Mouse (Mus musculus) heart, postnatal 0 days (tissue): ENCODE data around the gene Timm17a. TPM values are rescaled to one million over a fixed set of nuclear protein-coding genes. Genes with fewer than 3 reads are reported as not detected.

Experiments used
- ATAC-seq: fragments of 200-750 bp; cut with Nextera tagmentation; 2 replicates; pipeline ENCODE4 v1.8.0; 2017; ENCODE audit warnings: low read depth, moderate number of reproducible peaks, moderate library complexity; ENCODE audit not compliant: insufficient read depth
- DNase-seq: peaks from one replicate; pipeline ENCODE4 v3.0.0-alpha.2; 2016; ENCODE audit warnings: low spot score
- H3K27ac ChIP-seq: fragments of 300-500 bp; sonication (generic); 2 replicates; pipeline ENCODE4 v1.5.1; 2014; ENCODE audit warnings: low read depth, mild to moderate bottlenecking
- H3K27me3 ChIP-seq: fragments of 300-500 bp; sonication (generic); 2 replicates; pipeline ENCODE4 v1.6.1; 2014; ENCODE audit warnings: low read length, mixed read lengths; ENCODE audit not compliant: control insufficient read depth, insufficient read depth
- H3K36me3 ChIP-seq: fragments of 300-500 bp; sonication (generic); replicated peaks from 2 replicates; pipeline ENCODE4 v1.6.1; 2014; ENCODE audit warnings: low read length, mixed read lengths; ENCODE audit not compliant: control insufficient read depth, insufficient read depth
- H3K4me1 ChIP-seq: fragments of 300-500 bp; sonication (generic); 2 replicates; pipeline ENCODE4 v1.6.1; 2014; ENCODE audit warnings: antibody characterized with exemption; ENCODE audit not compliant: control insufficient read depth, insufficient read depth
- H3K4me2 ChIP-seq: fragments of 300-500 bp; sonication (generic); 2 replicates; pipeline ENCODE4 v1.6.1; 2014; ENCODE audit warnings: low read depth, mild to moderate bottlenecking, low read length, moderate library complexity
- H3K4me3 ChIP-seq: fragments of 300-500 bp; sonication (generic); 2 replicates; pipeline ENCODE4 v1.5.1; 2014; ENCODE audit warnings: low read depth, low read length
- H3K9ac ChIP-seq: fragments of 300-500 bp; sonication (generic); replicated peaks from 2 replicates; pipeline ENCODE4 v1.6.1; 2014; ENCODE audit warnings: low read depth, low read length, mixed read lengths
- H3K9me3 ChIP-seq: fragments of 300-500 bp; sonication (generic); replicated peaks from 2 replicates; pipeline ENCODE4 v1.6.1; 2016; ENCODE audit warnings: low read length; ENCODE audit not compliant: control insufficient read depth
- CTCF ChIP-seq: IDR thresholded peaks from 2 replicates; pipeline ENCODE4 v1.5.1; 2016; ENCODE audit warnings: antibody characterized with exemption, control low read depth, low read depth
- EP300 ChIP-seq: IDR thresholded peaks from 2 replicates; pipeline ENCODE4 v1.6.1; 2016; ENCODE audit warnings: antibody characterized with exemption, low read depth
- WGBS: fragments of 180-500 bp; shearing (Covaris S2); extraction: QIAGEN DNeasy Blood & Tissue Kit; methylation state at CpG from one replicate; pipeline ENCODE4 v1.1.7; 2014; 5-methylcytosine and 5-hydroxymethylcytosine counted together
- polyA plus RNA-seq: library from polyadenylated mRNA; unstranded; fragments of >200 nt; fragmentation: Nextera tagmentation; extraction: Ambion mirVana; gene quantifications from 2 replicates; pipeline ENCODE4 v1.2.1, GENCODE M21; 2015
- total RNA-seq: library from RNA; depleted of rRNA; stranded (reverse); fragments of >200 nt; gene quantifications from 2 replicates; pipeline ENCODE4 v1.2.3, GENCODE M21; 2014; ENCODE audit warnings: low replicate concordance; rRNA removed

Gene Timm17a
- total and polyA plus RNA-seq, 2 experiments from 2014 or later: 230 to 685 TPM

GRCm38 (mm10) chr1:135252854-135253253, 60.7 kb downstream of the Timm17a start:
- Histone ChIP-seq H3K4me3 (no peak overlapping the region), H3K4me2 (no peak overlapping the region), H3K9ac (no peak overlapping the region), H3K9me3 (no peaks in the 10 kb centered on the region), H3K36me3 (no peaks in the 10 kb centered on the region), H3K27ac (no peak overlapping the region), H3K27me3 (peaks cover 50% of the 10 kb centered on the region), H3K4me1 (peaks cover 11% of the 10 kb centered on the region; the same call in 1 of the 2 replicates)
- no peak for ATAC-seq
- WGBS: 28% methylated on average over 4 of the region's 4 CpGs
- peak; percentile 22 for DNase-seq
- no peak for TF ChIP-seq EP300
- TF ChIP-seq CTCF: no peak

- TF ChIP-seq EP300 (no peak), CTCF (no peak)
- H3K27ac ChIP-seq: no peak overlapping the region
- 82% methylated on average over 8 of the region's 8 CpGs for WGBS
Observed at GRCm38 (mm10) chr1:135251405-135251804, 62.2 kb downstream of the Timm17a start.

DNA sequence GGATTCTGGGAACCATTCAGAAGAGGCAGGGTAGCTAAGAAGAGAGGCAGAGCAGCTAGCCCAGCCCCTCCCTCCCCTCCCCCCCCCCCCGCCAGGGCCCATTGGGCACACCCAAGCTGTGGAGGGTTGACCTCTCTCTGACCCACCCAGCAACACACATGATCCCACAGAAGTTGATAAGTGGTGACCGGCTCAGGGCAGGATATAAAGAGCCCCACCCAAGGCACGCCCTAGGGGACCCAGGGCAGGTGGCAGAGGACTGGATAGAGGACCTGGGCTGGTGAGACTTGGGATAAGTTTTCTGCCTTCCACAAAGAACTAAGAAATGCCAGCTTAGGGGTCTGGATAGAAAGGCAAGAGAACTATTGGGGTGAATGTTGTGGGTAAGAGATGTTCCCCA, 62.9 kb downstream of the Timm17a start:
- Histone ChIP-seq H3K9ac (no peak overlapping the region), H3K27ac (no peak overlapping the region), H3K9me3 (no peaks in the 10 kb centered on the region), H3K4me2 (no peak overlapping the region), H3K4me1 (peaks cover 11% of the 10 kb centered on the region; the same call in 1 of the 2 replicates), H3K27me3 (peaks cover 44% of the 10 kb centered on the region), H3K36me3 (no peaks in the 10 kb centered on the region), H3K4me3 (no peak overlapping the region)
- TF ChIP-seq CTCF (no peak), EP300 (no peak)
- ATAC-seq (no peak), DNase-seq (no peak)
- 62% methylated on average over 2 of the region's 3 CpGs for WGBS

More at GRCm38 (mm10) chr1:135251405-135251804, 62.2 kb downstream of the Timm17a start:
- no peaks in the 10 kb centered on the region for H3K36me3 ChIP-seq
- ATAC-seq (no peak), DNase-seq (no peak)
- H3K27me3 ChIP-seq: peaks cover 50% of the 10 kb centered on the region
- H3K9me3 ChIP-seq: no peaks in the 10 kb centered on the region
- no peak overlapping the region for H3K4me3 ChIP-seq
- H3K4me1 ChIP-seq: peaks cover 11% of the 10 kb centered on the region; the same call in 1 of the 2 replicates
- no peak overlapping the region for H3K9ac ChIP-seq
- no peak overlapping the region for H3K4me2 ChIP-seq

- H3K36me3 ChIP-seq: no peaks in the 10 kb centered on the region
- ATAC-seq (no peak), DNase-seq (no peak)
- H3K9ac ChIP-seq: no peak overlapping the region
- TF ChIP-seq EP300: no peak
- TF ChIP-seq CTCF: no peak
- H3K27ac ChIP-seq: no peak overlapping the region
- 8% methylated on average over 15 of the region's 15 CpGs for WGBS
- H3K4me2 ChIP-seq: no peak overlapping the region
- H3K27me3 ChIP-seq: peaks cover 37% of the 10 kb centered on the region
- no peaks in the 10 kb centered on the region for H3K9me3 ChIP-seq
- no peak overlapping the region for H3K4me3 ChIP-seq
- peaks cover 11% of the 10 kb centered on the region; the same call in 1 of the 2 replicates for H3K4me1 ChIP-seq
Observed at GRCm38 (mm10) chr1:135248434-135248850, 65.1 kb downstream of the Timm17a start.

Other genes with a start within 250 kb of the Timm17a start
- gene Lgr6, start 208.5 kb downstream of the Timm17a start, total RNA-seq: 8.6 and 17.3 TPM in 2 replicates
- 3.8 and 4.5 TPM in 2 replicates for gene Lgr6, start 208.5 kb downstream of the Timm17a start, polyA plus RNA-seq
- gene Ptpn7, start 181.1 kb downstream of the Timm17a start, total RNA-seq: 2.1 and 3.9 TPM in 2 replicates
- 0.22 and 0.30 TPM in 2 replicates for gene Ptpn7, start 181.1 kb downstream of the Timm17a start, polyA plus RNA-seq
- gene Arl8a, start 167.0 kb downstream of the Timm17a start, total RNA-seq: 40.1 and 43.4 TPM in 2 replicates
- 31.9 and 35.3 TPM in 2 replicates for gene Arl8a, start 167.0 kb downstream of the Timm17a start, polyA plus RNA-seq
- gene Gpr37l1, start 146.1 kb downstream of the Timm17a start, total RNA-seq: not detected in 2 replicates
- not detected in 2 replicates for gene Gpr37l1, start 146.1 kb downstream of the Timm17a start, polyA plus RNA-seq
- gene Elf3, start 55.2 kb downstream of the Timm17a start, total RNA-seq: 0.99 TPM in 1 of 2 replicates, not detected in the other
- 0.48 and 0.57 TPM in 2 replicates for gene Elf3, start 55.2 kb downstream of the Timm17a start, polyA plus RNA-seq
- 41.2 and 45.2 TPM in 2 replicates for gene Rnpep, start 29.7 kb downstream of the Timm17a start, total RNA-seq
- gene Rnpep, start 29.7 kb downstream of the Timm17a start, polyA plus RNA-seq: 25.3 and 30.4 TPM in 2 replicates
- gene Lmod1, start 11.0 kb upstream of the Timm17a start, total RNA-seq: 1.1 and 7.5 TPM in 2 replicates
- 1.3 TPM in 2 replicates for gene Lmod1, start 11.0 kb upstream of the Timm17a start, polyA plus RNA-seq
- 13.8 and 30.7 TPM in 2 replicates for gene Shisa4, start 61.5 kb upstream of the Timm17a start, total RNA-seq
- gene Shisa4, start 61.5 kb upstream of the Timm17a start, polyA plus RNA-seq: 21.0 and 26.0 TPM in 2 replicates
- 41.0 and 67.8 TPM in 2 replicates for gene Ipo9, start 116.7 kb upstream of the Timm17a start, total RNA-seq
- 27.7 and 32.3 TPM in 2 replicates for gene Ipo9, start 116.7 kb upstream of the Timm17a start, polyA plus RNA-seq